Mouse (Mus musculus) midbrain, postnatal 0 days (tissue): ENCODE results near the gene Tex14. TPM values are rescaled to one million over a fixed set of nuclear protein-coding genes. Genes with fewer than 3 reads are reported as not detected.

ENCODE experiments used
- ATAC-seq: fragments of 200-750 bp; cut with Nextera tagmentation; 2 replicates; pipeline ENCODE4 v1.8.0; 2017; ENCODE audit warnings: moderate number of reproducible peaks, mild to moderate bottlenecking, moderate TSS enrichment, moderate library complexity; ENCODE audit not compliant: low FRiP score
- DNase-seq: peaks from one replicate; pipeline ENCODE4 v3.0.0-alpha.2; 2015; ENCODE audit warnings: low spot score
- H3K27ac ChIP-seq: fragments of 300-500 bp; sonication (generic); 2 replicates; pipeline ENCODE4 v1.5.1; 2014; ENCODE audit warnings: low read depth, mild to moderate bottlenecking, low read length, mixed read lengths
- H3K27me3 ChIP-seq: fragments of 300-500 bp; sonication (generic); 2 replicates; pipeline ENCODE4 v1.6.1; 2014; ENCODE audit warnings: low read length, control low read depth, mixed read lengths; ENCODE audit not compliant: insufficient read depth
- H3K36me3 ChIP-seq: fragments of 300-500 bp; sonication (generic); 2 replicates; pipeline ENCODE4 v1.6.1; 2014; ENCODE audit warnings: low read length, control low read depth, mixed read lengths; ENCODE audit not compliant: insufficient read depth
- H3K4me1 ChIP-seq: fragments of 300-500 bp; sonication (generic); 2 replicates; pipeline ENCODE4 v1.6.1; 2014; ENCODE audit warnings: mild to moderate bottlenecking, control low read depth, antibody characterized with exemption, low read length, mixed read lengths; ENCODE audit not compliant: insufficient read depth
- H3K4me2 ChIP-seq: fragments of 300-500 bp; sonication (generic); 2 replicates; pipeline ENCODE4 v1.6.1; 2014; ENCODE audit warnings: low read depth, mild to moderate bottlenecking, low read length, mixed read lengths; ENCODE audit not compliant: poor library complexity, severe bottlenecking
- H3K4me3 ChIP-seq: fragments of 300-500 bp; sonication (generic); 2 replicates; pipeline ENCODE4 v1.5.1; 2014; ENCODE audit warnings: low read depth, mild to moderate bottlenecking, low read length, moderate library complexity
- H3K9ac ChIP-seq: fragments of 300-500 bp; sonication (generic); replicated peaks from 2 replicates; pipeline ENCODE4 v1.6.1; 2014; ENCODE audit warnings: mild to moderate bottlenecking, low read length, moderate library complexity, mixed read lengths; ENCODE audit not compliant: poor library complexity, severe bottlenecking
- H3K9me3 ChIP-seq: fragments of 300-500 bp; sonication (generic); 2 replicates; pipeline ENCODE4 v1.6.1; 2016; ENCODE audit warnings: low read length, control low read depth
- CTCF ChIP-seq: IDR thresholded peaks from 2 replicates; pipeline ENCODE4 v1.5.1; 2016; ENCODE audit warnings: antibody characterized with exemption, mild to moderate bottlenecking
- WGBS: fragments of 180-500 bp; shearing (Covaris S2); extraction: QIAGEN DNeasy Blood & Tissue Kit; methylation state at CpG from one replicate; pipeline ENCODE4 v1.1.7; 2014; 5-methylcytosine and 5-hydroxymethylcytosine counted together
- polyA plus RNA-seq: library from polyadenylated mRNA; unstranded; fragments of >200 nt; fragmentation: Nextera tagmentation; extraction: Ambion mirVana; gene quantifications from 2 replicates; pipeline ENCODE4 v1.2.1, GENCODE M21; 2015
- total RNA-seq: library from RNA; depleted of rRNA; stranded (reverse); fragments of >200 nt; gene quantifications from 2 replicates; pipeline ENCODE4 v1.2.3, GENCODE M21; 2014

Gene Tex14
- total and polyA plus RNA-seq, 2 experiments from 2014 or later = 0.35 to 0.66 TPM

GRCm38 (mm10) chr11:87367061-87367460, 37.8 kb upstream of the Tex14 start:
- no peaks in the 10 kb centered on the region for H3K9me3 ChIP-seq
- no peaks in the 10 kb centered on the region for H3K27me3 ChIP-seq
- H3K9ac ChIP-seq = no peak overlapping the region
- no peak for ATAC-seq
- H3K4me3 ChIP-seq = no peak overlapping the region
- WGBS = 86% methylated on average over 7 of the region's 7 CpGs
- H3K27ac ChIP-seq = no peak overlapping the region
- no peak for TF ChIP-seq CTCF
- no peaks in the 10 kb centered on the region for H3K4me1 ChIP-seq
- no peak overlapping the region for H3K4me2 ChIP-seq
- DNase-seq = no peak
- H3K36me3 ChIP-seq = no peaks in the 10 kb centered on the region

- H3K4me2 ChIP-seq = no peak overlapping the region
- no peak overlapping the region for H3K4me3 ChIP-seq
- ATAC-seq (no peak), DNase-seq (peak; percentile 65)
- WGBS = 74% methylated on average over 9 of the region's 9 CpGs
- H3K27me3 ChIP-seq = no peaks in the 10 kb centered on the region
- no peaks in the 10 kb centered on the region for H3K4me1 ChIP-seq
- H3K9ac ChIP-seq = no peak overlapping the region
- no peak overlapping the region for H3K27ac ChIP-seq
- H3K9me3 ChIP-seq = no peaks in the 10 kb centered on the region
- H3K36me3 ChIP-seq = no peaks in the 10 kb centered on the region
- TF ChIP-seq CTCF = no peak
Observed at GRCm38 (mm10) chr11:87367865-87368580, 36.8 kb upstream of the Tex14 start.

GRCm38 (mm10) chr11:87384551-87384950, 20.3 kb upstream of the Tex14 start:
- Histone ChIP-seq H3K4me1 (no peaks in the 10 kb centered on the region), H3K36me3 (no peaks in the 10 kb centered on the region), H3K27me3 (no peaks in the 10 kb centered on the region), H3K27ac (no peak overlapping the region), H3K4me3 (no peak overlapping the region), H3K4me2 (no peak overlapping the region), H3K9me3 (no peaks in the 10 kb centered on the region), H3K9ac (no peak overlapping the region)
- no peak for TF ChIP-seq CTCF
- 97% methylated on average over 4 of the region's 4 CpGs for WGBS
- DNase-seq (no peak), ATAC-seq (no peak)

GRCm38 (mm10) chr11:87385676-87386075, 19.2 kb upstream of the Tex14 start:
- DNase-seq (no peak), ATAC-seq (no peak)
- Histone ChIP-seq H3K27ac (no peak overlapping the region), H3K4me3 (no peak overlapping the region), H3K9me3 (no peaks in the 10 kb centered on the region), H3K4me1 (no peaks in the 10 kb centered on the region), H3K4me2 (no peak overlapping the region), H3K27me3 (no peaks in the 10 kb centered on the region), H3K9ac (no peak overlapping the region), H3K36me3 (no peaks in the 10 kb centered on the region)
- TF ChIP-seq CTCF = no peak
- WGBS = 90% methylated on average over 1 of the region's 1 CpGs

GRCm38 (mm10) chr11:87393855-87394254, 11.0 kb upstream of the Tex14 start:
- ATAC-seq (no peak), DNase-seq (peak; percentile 80)
- Histone ChIP-seq H3K9me3 (no peaks in the 10 kb centered on the region), H3K27me3 (no peaks in the 10 kb centered on the region), H3K36me3 (no peaks in the 10 kb centered on the region), H3K4me2 (no peak overlapping the region), H3K9ac (no peak overlapping the region), H3K4me3 (no peak overlapping the region), H3K4me1 (no peaks in the 10 kb centered on the region), H3K27ac (no peak overlapping the region)
- WGBS = 26% methylated on average over 1 of the region's 1 CpGs
- peak; percentile 89 for TF ChIP-seq CTCF

- Histone ChIP-seq H3K4me3 (no peak overlapping the region), H3K27me3 (no peaks in the 10 kb centered on the region), H3K9ac (no peak overlapping the region), H3K4me2 (no peak overlapping the region), H3K36me3 (no peaks in the 10 kb centered on the region), H3K27ac (no peak overlapping the region), H3K9me3 (no peaks in the 10 kb centered on the region), H3K4me1 (no peaks in the 10 kb centered on the region)
- TF ChIP-seq CTCF = peak; percentile 46
- peak; percentile 10 for DNase-seq
- WGBS = 94% methylated on average over 2 of the region's 2 CpGs
- ATAC-seq = no peak
Observed at GRCm38 (mm10) chr11:87398402-87398801, 6.5 kb upstream of the Tex14 start.
